Mouse (Mus musculus) cerebellum, adult 2 months (tissue): ENCODE results near the gene Cd28.

Source experiments
- CTCF ChIP-seq: fragments of 200-500 bp; IDR thresholded peaks from 2 replicates; pipeline ENCODE4 v1.5.1; 2011; ENCODE audit warnings: low read depth, mild to moderate bottlenecking, control low read depth, low read length, moderate library complexity, borderline replicate concordance; ENCODE audit not compliant: insufficient read depth
- POLR2A ChIP-seq: fragments of 200-500 bp; IDR thresholded peaks from 2 replicates; pipeline ENCODE4 v1.6.1; 2011; ENCODE audit warnings: low read length, control low read depth, borderline replicate concordance; ENCODE audit not compliant: insufficient read depth

DNA sequence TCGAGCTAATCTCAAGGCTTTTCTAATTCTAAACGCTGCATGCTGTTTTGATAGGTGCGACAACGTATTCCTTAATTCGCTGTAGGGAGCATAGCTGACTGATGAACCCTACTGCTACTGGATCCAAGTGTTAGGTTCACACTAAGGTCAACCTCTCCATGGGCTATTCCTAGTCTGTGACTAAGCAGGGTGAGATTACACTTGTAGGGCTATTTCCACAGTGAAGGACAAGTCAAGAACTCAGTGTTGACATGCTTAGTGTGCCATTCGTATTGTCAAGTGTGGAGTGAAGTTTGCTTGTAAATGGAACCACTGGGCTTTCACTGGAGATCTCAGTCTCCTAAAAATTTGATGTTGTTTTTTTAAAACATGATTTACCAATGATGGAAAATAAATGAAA lies 99.3 kb downstream of the Cd28 start:
- TF ChIP-seq CTCF (no peak), POLR2A (no peak)
